Mouse (Mus musculus) myocyte (in vitro differentiated cells): Measurements from ENCODE around the gene Mical2. TPM values are rescaled to one million over a fixed set of nuclear protein-coding genes. Genes with fewer than 3 reads are reported as not detected.

Source experiments
- H3K27me3 ChIP-seq: one replicate; pipeline ENCODE4 v1.6.1; 2011; ENCODE audit not compliant: control insufficient read depth, insufficient read depth, insufficient read length
- H3K36me3 ChIP-seq: one replicate; pipeline ENCODE4 v1.6.1; 2011; ENCODE audit not compliant: control insufficient read depth, insufficient read depth
- H3K4me2 ChIP-seq: one replicate; pipeline ENCODE4 v1.6.1; 2011; ENCODE audit warnings: low read depth, control low read depth
- H3K4me3 ChIP-seq: one replicate; pipeline ENCODE4 v1.5.1; 2011; ENCODE audit warnings: mild to moderate bottlenecking, control low read depth, moderate library complexity
- H3K79me2 ChIP-seq: one replicate; pipeline ENCODE4 v1.6.1; 2011; ENCODE audit not compliant: control insufficient read depth, insufficient read depth
- H3ac ChIP-seq: one replicate; pipeline ENCODE4 v1.6.1; 2011; ENCODE audit not compliant: control insufficient read depth, insufficient read length
- CEBPB ChIP-seq: IDR thresholded peaks from 2 replicates; pipeline ENCODE4 v1.6.1; 2011; ENCODE audit warnings: mild to moderate bottlenecking, moderate library complexity; ENCODE audit not compliant: poor library complexity, insufficient read depth, severe bottlenecking
- E2F4 ChIP-seq: IDR thresholded peaks from one replicate; pipeline ENCODE4 v1.6.1; 2011; ENCODE audit warnings: mild to moderate bottlenecking, control low read depth, moderate library complexity; ENCODE audit not compliant: insufficient read depth
- MAX ChIP-seq: IDR thresholded peaks from one replicate; pipeline ENCODE4 v1.6.1; 2011; ENCODE audit warnings: low read depth, mild to moderate bottlenecking, control low read depth
- MYOD1 ChIP-seq, 3 experiments: IDR thresholded peaks; one replicate each; pipeline ENCODE4 v1.6.1; 2011; ENCODE audit warnings: control low read depth in 2 of 3, low read depth in 2 of 3, mild to moderate bottlenecking in 2 of 3, moderate library complexity in 1 of 3; ENCODE audit not compliant: insufficient read length in 2 of 3, control insufficient read depth in 1 of 3
- MYOG ChIP-seq, 3 experiments: IDR thresholded peaks; one replicate each; pipeline ENCODE4 v1.6.1; 2011; ENCODE audit warnings: control low read depth in 2 of 3, low read depth in 2 of 3, mild to moderate bottlenecking in 2 of 3; ENCODE audit not compliant: insufficient read length in 2 of 3, control insufficient read depth in 1 of 3, insufficient read depth in 1 of 3
- POLR2A ChIP-seq: IDR thresholded peaks from one replicate; pipeline ENCODE4 v1.6.1; 2011; ENCODE audit warnings: low read depth, mild to moderate bottlenecking, control low read depth, moderate library complexity; ENCODE audit not compliant: insufficient read length
- POLR2AphosphoS2 ChIP-seq: IDR thresholded peaks from one replicate; pipeline ENCODE4 v1.6.1; 2011; ENCODE audit warnings: low read depth, control low read depth; ENCODE audit not compliant: insufficient read length
- REST ChIP-seq: IDR thresholded peaks from one replicate; pipeline ENCODE4 v1.6.1; 2011; ENCODE audit warnings: mild to moderate bottlenecking, control low read depth, moderate library complexity; ENCODE audit not compliant: insufficient read depth, insufficient read length
- SRF ChIP-seq: IDR thresholded peaks from one replicate; pipeline ENCODE4 v1.6.1; 2011; ENCODE audit warnings: low read depth; ENCODE audit not compliant: control insufficient read depth, insufficient read length
- TCF12 ChIP-seq: IDR thresholded peaks from one replicate; pipeline ENCODE4 v1.6.1; 2011; ENCODE audit warnings: mild to moderate bottlenecking, control low read depth; ENCODE audit not compliant: poor library complexity, insufficient read depth, severe bottlenecking
- TCF3 ChIP-seq: IDR thresholded peaks from one replicate; pipeline ENCODE4 v1.6.1; 2011; ENCODE audit warnings: low read depth, control low read depth; ENCODE audit not compliant: insufficient read length
- USF1 ChIP-seq: IDR thresholded peaks from one replicate; pipeline ENCODE4 v1.6.1; 2011; ENCODE audit warnings: low read depth, mild to moderate bottlenecking, control low read depth, moderate library complexity
- polyA plus RNA-seq: library from polyadenylated mRNA; unstranded; fragments of >200 nt; fragmentation: generic; extraction: Trizol; gene quantifications from one replicate; pipeline ENCODE4 v1.2.1, GENCODE M21; 2012; ENCODE audit warnings: missing spikeins

Mical2 gene
- polyA plus RNA-seq, 1 experiment: 34.8 TPM

DNA sequence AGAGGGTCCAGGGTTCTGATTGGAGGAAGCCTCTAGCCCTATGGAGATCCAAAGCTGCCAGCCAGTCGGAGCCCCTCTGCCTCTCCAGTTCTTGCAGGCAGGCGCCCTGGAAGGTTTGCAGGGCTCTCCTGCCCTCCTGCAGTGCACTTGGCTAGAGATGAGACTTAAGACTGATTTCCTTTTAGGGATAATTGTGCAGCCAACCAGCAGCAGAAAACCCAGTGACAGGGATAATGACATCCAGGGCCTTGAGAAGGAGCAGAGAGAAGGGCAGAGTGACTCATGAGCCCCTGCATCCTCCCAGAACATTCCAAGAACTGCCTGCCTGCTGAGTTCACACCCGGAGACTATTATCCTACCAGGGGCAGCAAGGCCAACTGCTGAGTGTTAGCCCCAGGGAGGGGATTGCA lies 228.2 kb downstream of the Mical2 start:
- Histone ChIP-seq H3K79me2 (peaks cover 65% of the 10 kb centered on the region), H3ac (no peak overlapping the region), H3K36me3 (no peaks in the 10 kb centered on the region), H3K27me3 (no peaks in the 10 kb centered on the region), H3K4me2 (peak overlapping the region; percentile 45), H3K4me3 (no peak overlapping the region)
- no peak for TF ChIP-seq USF1
- no peak for TF ChIP-seq CEBPB
- TF ChIP-seq SRF: peak; percentile 82
- TF ChIP-seq MYOG (IDR thresholded peaks at IDR 0.05; ENCODE audit: control insufficient read depth in 1 of 3, insufficient read depth in 1 of 3, insufficient read length in 2 of 3, low read depth in 2 of 3): peak in 1 of 3 experiments; percentile 31

DNA sequence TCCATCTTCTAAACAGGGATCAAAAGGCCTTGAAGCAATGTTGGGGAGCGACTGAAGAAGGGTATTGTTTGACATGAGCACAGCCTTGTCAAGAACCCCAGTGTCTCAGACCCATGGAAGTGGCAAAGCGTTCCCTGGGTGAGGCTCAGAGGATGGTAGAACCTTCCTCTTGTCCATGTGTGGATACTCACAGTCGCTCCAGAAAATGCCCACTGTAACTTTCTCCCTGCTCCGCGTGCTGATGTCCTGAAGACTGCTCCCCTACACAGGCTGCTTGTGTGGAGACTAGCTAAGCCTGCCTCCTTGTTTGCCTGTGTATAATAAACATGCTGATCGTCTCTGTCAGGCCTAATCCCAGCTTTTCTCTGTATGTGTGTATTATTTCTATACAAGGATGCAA lies 228.7 kb downstream of the Mical2 start:
- H3K36me3 ChIP-seq: no peaks in the 10 kb centered on the region
- peaks cover 60% of the 10 kb centered on the region for H3K79me2 ChIP-seq
- TF ChIP-seq CEBPB: no peak
- no peak for TF ChIP-seq USF1
- TF ChIP-seq MYOG (IDR thresholded peaks at IDR 0.05; ENCODE audit: control insufficient read depth in 1 of 3, insufficient read depth in 1 of 3, insufficient read length in 2 of 3, low read depth in 2 of 3): no peak
- TF ChIP-seq MAX: no peak
- no peak for TF ChIP-seq TCF12
- peak overlapping the region; percentile 45 for H3K4me2 ChIP-seq
- H3K4me3 ChIP-seq: no peak overlapping the region
- H3ac ChIP-seq: no peak overlapping the region
- no peaks in the 10 kb centered on the region for H3K27me3 ChIP-seq

DNA sequence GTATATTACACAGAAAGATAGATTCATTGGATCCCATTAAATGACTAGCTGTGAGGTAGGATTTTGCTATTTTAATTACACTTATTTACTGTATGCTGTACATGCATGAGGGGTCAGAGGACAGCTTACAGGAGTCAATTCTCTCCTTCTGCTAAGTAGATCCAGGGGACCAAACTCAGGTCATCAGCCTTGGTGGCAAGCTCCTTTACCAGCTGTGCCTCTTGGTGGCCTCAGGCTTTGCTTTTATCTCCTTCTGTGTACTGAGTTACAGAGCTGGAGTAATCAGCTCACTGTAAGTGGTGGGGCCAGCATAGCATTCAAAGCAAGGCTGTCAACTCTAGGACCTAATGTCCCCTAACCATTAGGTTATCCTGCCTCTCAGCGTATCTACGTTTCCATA lies 229.3 kb downstream of the Mical2 start:
- H3ac ChIP-seq: no peak overlapping the region
- no peak for TF ChIP-seq SRF
- TF ChIP-seq MYOG (IDR thresholded peaks at IDR 0.05; ENCODE audit: control insufficient read depth in 1 of 3, insufficient read depth in 1 of 3, insufficient read length in 2 of 3, low read depth in 2 of 3): no peak
- no peak for TF ChIP-seq POLR2AphosphoS2
- no peak for TF ChIP-seq MAX
- TF ChIP-seq TCF12: no peak
- TF ChIP-seq REST: no peak
- no peak for TF ChIP-seq POLR2A
- TF ChIP-seq E2F4: no peak
- no peak for TF ChIP-seq TCF3
- TF ChIP-seq MYOD1 (IDR thresholded peaks at IDR 0.05; ENCODE audit: control insufficient read depth in 1 of 3, insufficient read length in 2 of 3, low read depth in 2 of 3): no peak
- TF ChIP-seq USF1: no peak
- TF ChIP-seq CEBPB: no peak
- H3K27me3 ChIP-seq: no peaks in the 10 kb centered on the region
- peak overlapping the region; percentile 46 for H3K4me2 ChIP-seq
- no peaks in the 10 kb centered on the region for H3K36me3 ChIP-seq
- H3K79me2 ChIP-seq: peaks cover 60% of the 10 kb centered on the region
- no peak overlapping the region for H3K4me3 ChIP-seq

DNA sequence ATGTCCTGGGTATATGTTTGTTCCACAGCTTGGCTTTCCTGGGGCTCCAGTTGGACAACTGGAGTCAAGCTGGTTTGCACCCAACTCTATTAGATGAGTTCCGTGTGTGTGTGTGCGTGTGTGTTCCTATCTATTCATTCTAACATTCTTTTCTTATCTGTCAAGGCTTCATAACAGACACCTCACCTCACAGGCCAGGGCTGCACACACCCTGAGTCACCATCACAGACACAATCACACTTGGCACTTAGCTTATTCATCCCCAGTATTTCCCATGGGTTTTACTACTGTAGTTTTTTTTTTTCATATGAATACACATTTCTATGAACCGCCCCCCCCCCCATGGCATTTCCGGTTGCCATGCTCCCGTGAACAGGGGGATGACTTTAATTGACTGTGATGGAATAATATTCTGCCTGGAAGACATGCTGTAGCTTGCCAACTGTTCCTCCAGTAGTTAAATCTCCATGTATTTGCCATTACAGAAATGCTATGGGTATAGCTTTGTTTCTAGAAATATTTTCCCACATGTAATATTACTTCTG lies 230.0 kb downstream of the Mical2 start:
- Histone ChIP-seq H3K4me2 (peak overlapping the region; percentile 46), H3K4me3 (no peak overlapping the region), H3K79me2 (peaks cover 61% of the 10 kb centered on the region), H3K27me3 (no peaks in the 10 kb centered on the region), H3K36me3 (no peaks in the 10 kb centered on the region), H3ac (no peak overlapping the region)
- no peak for TF ChIP-seq USF1
- no peak for TF ChIP-seq REST
- no peak for TF ChIP-seq SRF
- TF ChIP-seq TCF3: no peak
- TF ChIP-seq POLR2AphosphoS2: no peak
- no peak for TF ChIP-seq E2F4
- TF ChIP-seq MYOG (IDR thresholded peaks at IDR 0.05; ENCODE audit: control insufficient read depth in 1 of 3, insufficient read depth in 1 of 3, insufficient read length in 2 of 3, low read depth in 2 of 3): no peak
- TF ChIP-seq CEBPB: no peak
- no peak for TF ChIP-seq MYOD1 (IDR thresholded peaks at IDR 0.05; ENCODE audit: control insufficient read depth in 1 of 3, insufficient read length in 2 of 3, low read depth in 2 of 3)
- no peak for TF ChIP-seq POLR2A
- no peak for TF ChIP-seq TCF12
- TF ChIP-seq MAX: no peak

DNA sequence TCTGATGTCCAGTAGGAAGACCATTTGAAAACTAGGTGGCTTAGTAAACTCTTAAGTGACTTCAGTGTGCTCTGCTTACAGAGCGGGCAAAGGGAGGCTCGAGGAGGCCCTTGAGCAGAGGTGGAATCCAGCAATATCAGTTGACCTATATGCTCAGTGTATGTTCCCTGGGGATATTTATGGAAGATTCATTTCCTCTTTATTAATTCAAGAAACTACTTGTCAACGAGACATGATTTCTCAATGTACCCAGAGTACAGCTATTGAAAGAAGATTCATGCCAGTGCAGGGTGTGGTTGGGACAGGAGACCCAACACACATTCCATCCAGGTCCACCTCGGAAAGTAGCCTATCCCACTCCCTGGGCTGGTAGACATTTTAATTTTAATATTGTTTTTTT lies 231.7 kb downstream of the Mical2 start:
- TF ChIP-seq POLR2AphosphoS2: no peak
- no peak for TF ChIP-seq CEBPB
- TF ChIP-seq TCF3: no peak
- TF ChIP-seq TCF12: no peak
- no peak for TF ChIP-seq MYOG (IDR thresholded peaks at IDR 0.05; ENCODE audit: control insufficient read depth in 1 of 3, insufficient read depth in 1 of 3, insufficient read length in 2 of 3, low read depth in 2 of 3)
- no peak for TF ChIP-seq E2F4
- H3K36me3 ChIP-seq: no peaks in the 10 kb centered on the region
- H3ac ChIP-seq: no peak overlapping the region
- peaks cover 59% of the 10 kb centered on the region for H3K79me2 ChIP-seq
- no peak overlapping the region for H3K4me3 ChIP-seq
- no peak overlapping the region for H3K4me2 ChIP-seq
- H3K27me3 ChIP-seq: no peaks in the 10 kb centered on the region
